Mouse (Mus musculus): ENCODE data around the gene Gna13.

DNA sequence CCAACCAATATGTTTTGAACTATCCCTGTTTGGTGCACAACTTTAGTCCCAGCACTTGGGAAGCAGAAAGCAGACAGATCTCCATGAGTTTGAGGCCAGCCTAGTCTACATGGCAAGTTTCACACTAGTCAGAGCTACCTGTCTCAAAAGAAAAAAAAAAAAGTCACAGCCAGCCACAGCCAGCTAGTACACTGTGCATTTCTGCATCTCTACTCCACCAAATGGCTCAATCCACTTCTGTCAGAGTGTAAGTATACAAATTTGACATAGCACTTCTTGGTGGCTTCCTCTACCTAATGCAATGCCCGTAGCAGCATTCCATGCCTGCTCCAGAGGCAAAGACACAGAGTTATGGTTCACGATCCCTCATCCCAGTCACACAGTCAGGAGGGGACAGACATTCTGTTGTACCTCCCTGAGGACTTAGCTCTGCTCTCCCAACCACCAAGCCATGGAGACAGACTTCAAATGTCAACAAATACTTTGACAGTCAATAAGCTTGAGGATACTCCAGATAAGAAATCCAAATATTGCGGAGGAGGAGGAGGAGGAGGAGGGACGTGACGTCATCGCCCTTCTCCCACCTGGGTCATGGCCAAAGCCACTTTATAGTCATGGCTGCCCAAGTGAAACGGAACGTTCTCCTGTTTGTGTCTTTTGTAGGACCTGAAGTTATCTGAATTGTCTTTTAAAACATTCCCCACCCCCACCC lies 54.2 kb downstream of the Gna13 start:
- TF ChIP-seq CTCF (IDR thresholded peaks at IDR 0.05; ENCODE audit: low read depth) (no peak), EP300 (optimal IDR thresholded peaks at IDR 0.05) (no peak)
